8 mouse cellular contexts compared by ENCODE assay signal in genomic region chr14:27114362-27115274, GRCm38 (mm10). TPM values are rescaled to one million over a fixed set of nuclear protein-coding genes. Genes with fewer than 3 reads are reported as not detected.
DNase-seq lines count a peak whose midpoint lies in the region; ATAC-seq and TF ChIP-seq lines count a peak whose summit lies in the region.

Arhgef3 (plus strand) TSS chr14:27114899.

- no peaks in the 10 kb centered on the region for H3K9me3 ChIP-seq in heart, postnatal 0 days (replicated peaks; ENCODE audit: control insufficient read depth, low read length)
- H3K9me3 ChIP-seq in lung, embryonic 15.5 days: no peaks in the 10 kb centered on the region

- no peak for TF ChIP-seq CTCF in embryonic fibroblast, embryonic 13.5 days (IDR thresholded peaks at IDR 0.05; ENCODE audit: borderline replicate concordance, insufficient read depth, low read length)
- TF ChIP-seq CTCF in heart, postnatal 0 days (IDR thresholded peaks at IDR 0.05; ENCODE audit: low read depth): no peak

- no peak within 1 kb of the TSS for H3K27ac ChIP-seq in embryonic fibroblast, embryonic 13.5 days (ENCODE audit: insufficient read depth, low read length)
- peak within 1 kb of the TSS; percentile 62 for H3K27ac ChIP-seq in heart, postnatal 0 days (ENCODE audit: low read depth)
- no peak within 1 kb of the TSS for H3K27ac ChIP-seq in lung, embryonic 15.5 days

- peak within 1 kb of the TSS; percentile 78 for H3K9ac ChIP-seq in heart, postnatal 0 days (replicated peaks; ENCODE audit: low read depth, low read length)
- peak within 1 kb of the TSS; percentile 49 for H3K9ac ChIP-seq in lung, embryonic 15.5 days

- under 1% methylated on average over 52 of the region's 58 CpGs for WGBS in heart, postnatal 0 days
- WGBS in lung, embryonic 15.5 days: under 1% methylated on average over 52 of the region's 58 CpGs

- peak; percentile 91 for ATAC-seq in heart, postnatal 0 days (ENCODE audit: insufficient read depth, low read depth)
- ATAC-seq in lung, embryonic 15.5 days (ENCODE audit: borderline replicate concordance, extremely low read depth, low FRiP score, low TSS enrichment): peak; percentile 87
- ATAC-seq in neutrophil, adult 5-6 weeks (ENCODE audit: extremely low read depth, insufficient number of reproducible peaks, low FRiP score, poor library complexity, severe bottlenecking): no peak

- TF ChIP-seq EP300 in heart, postnatal 0 days (IDR thresholded peaks at IDR 0.05; ENCODE audit: low read depth): no peak

- no peaks in the 10 kb centered on the region for H3K36me3 ChIP-seq in heart, postnatal 0 days (replicated peaks; ENCODE audit: control insufficient read depth, insufficient read depth, low read length)
- H3K36me3 ChIP-seq in lung, embryonic 15.5 days: no peaks in the 10 kb centered on the region

- H3K4me3 ChIP-seq in embryonic fibroblast, embryonic 13.5 days (ENCODE audit: insufficient read depth, low read length): peak within 1 kb of the TSS; percentile 47
- peak within 1 kb of the TSS; percentile 86 for H3K4me3 ChIP-seq in heart, postnatal 0 days (ENCODE audit: low read depth, low read length)
- peak within 1 kb of the TSS; percentile 57 for H3K4me3 ChIP-seq in lung, embryonic 15.5 days

- H3K4me1 ChIP-seq in embryonic fibroblast, embryonic 13.5 days (ENCODE audit: control insufficient read depth, insufficient read depth, low read length): no peaks in the 10 kb centered on the region
- peaks cover 8% of the 10 kb centered on the region for H3K4me1 ChIP-seq in heart, postnatal 0 days (ENCODE audit: control insufficient read depth, insufficient read depth)
- peaks cover 5% of the 10 kb centered on the region; the same call in 1 of the 2 replicates for H3K4me1 ChIP-seq in lung, embryonic 15.5 days

- no peaks in the 10 kb centered on the region for H3K27me3 ChIP-seq in heart, postnatal 0 days (ENCODE audit: control insufficient read depth, insufficient read depth, low read length)
- peaks cover 40% of the 10 kb centered on the region for H3K27me3 ChIP-seq in lung, embryonic 15.5 days

- peak within 1 kb of the TSS; percentile 92 for H3K4me2 ChIP-seq in heart, postnatal 0 days (ENCODE audit: low read depth, low read length)
- H3K4me2 ChIP-seq in lung, embryonic 15.5 days: peak within 1 kb of the TSS; percentile 100

- peak; percentile 70 to 71 for DNase-seq in urinary bladder, adult 18-20 months (ENCODE audit: low spot score in 2 of 2)
- DNase-seq in urinary bladder, postnatal 10 days (ENCODE audit: low spot score): no peak
- DNase-seq in heart, postnatal 0 days (ENCODE audit: low spot score): peak; percentile 68
- peak; percentile 80 to 93 for DNase-seq in kidney, postnatal 25 days
- peak; percentile 86 for DNase-seq in yolk sac, embryonic 10.5 days (ENCODE audit: low spot score)

- TF ChIP-seq POLR2A in embryonic fibroblast, embryonic 13.5 days (IDR thresholded peaks at IDR 0.05; ENCODE audit: low read depth, low read length): peak; percentile 67

RNA-seq across cellular contexts. Expression of gene Arhgef3, which starts in this region (rescaled TPM):
- 1.3 and 2.5 TPM in 2 replicates for polyA plus RNA-seq in embryonic fibroblast, embryonic 13.5 days (2011; ENCODE audit: insufficient read length, low read depth, missing spikeins)
- total RNA-seq in heart, postnatal 0 days (2014; rRNA removed; ENCODE audit: low replicate concordance): 21.4 and 24.1 TPM in 2 replicates
- 15.2 and 17.9 TPM in 2 replicates for polyA plus RNA-seq in heart, postnatal 0 days (2015; fragmentation: Nextera tagmentation; extraction: Ambion mirVana)
- polyA plus RNA-seq in lung, embryonic 15.5 days (2015; fragmentation: Nextera tagmentation; extraction: Ambion mirVana): 9.2 and 10.9 TPM in 2 replicates
- total RNA-seq in neutrophil, adult 5-6 weeks (2017): 245 and 266 TPM in 2 replicates
